Mouse (Mus musculus) liver, postnatal 0 days (tissue): ENCODE results near the gene Fgf12.

Experiments used
- CTCF ChIP-seq: sonication (generic); IDR thresholded peaks from 2 replicates; pipeline ENCODE4 v1.5.1; 2016; ENCODE audit warnings: antibody characterized with exemption, low read depth
- EP300 ChIP-seq: IDR thresholded peaks from 2 replicates; pipeline ENCODE4 v1.6.1; 2016; ENCODE audit warnings: antibody characterized with exemption, low read depth, mild to moderate bottlenecking

DNA sequence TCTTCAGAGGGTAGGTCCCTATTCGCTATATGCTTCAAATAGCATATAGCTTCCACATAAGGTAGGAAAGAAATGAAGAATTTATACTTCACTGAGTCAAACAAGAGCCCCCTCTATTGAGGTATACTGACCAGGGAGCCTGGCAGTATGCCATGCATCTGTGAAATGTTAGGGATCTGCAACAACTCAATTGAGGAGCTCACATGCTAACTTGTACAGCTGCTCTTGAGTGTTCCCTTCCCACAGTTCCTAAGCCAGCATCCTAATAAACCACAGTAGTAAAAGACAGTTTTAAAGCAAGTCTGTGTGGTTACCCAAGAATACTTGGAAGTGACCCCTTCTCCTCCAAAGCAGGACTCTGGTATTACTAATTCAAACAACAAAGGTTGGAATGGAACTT is 331.3 kb downstream of the Fgf12 start:
- TF ChIP-seq EP300: no peak
- TF ChIP-seq CTCF: no peak
